Mouse (Mus musculus) thymus, postnatal 25 days (tissue): ENCODE measurements around the gene Osgep.
"Not testable (repeated sequence)": the region's sequence is repeated elsewhere in the genome, so short reads cannot be mapped to it uniquely, and the experiment has no call there.

Experiments used
- DNase-seq: peaks from one replicate; pipeline ENCODE4 v3.0.0; 2022

Gene Osgep

DNA sequence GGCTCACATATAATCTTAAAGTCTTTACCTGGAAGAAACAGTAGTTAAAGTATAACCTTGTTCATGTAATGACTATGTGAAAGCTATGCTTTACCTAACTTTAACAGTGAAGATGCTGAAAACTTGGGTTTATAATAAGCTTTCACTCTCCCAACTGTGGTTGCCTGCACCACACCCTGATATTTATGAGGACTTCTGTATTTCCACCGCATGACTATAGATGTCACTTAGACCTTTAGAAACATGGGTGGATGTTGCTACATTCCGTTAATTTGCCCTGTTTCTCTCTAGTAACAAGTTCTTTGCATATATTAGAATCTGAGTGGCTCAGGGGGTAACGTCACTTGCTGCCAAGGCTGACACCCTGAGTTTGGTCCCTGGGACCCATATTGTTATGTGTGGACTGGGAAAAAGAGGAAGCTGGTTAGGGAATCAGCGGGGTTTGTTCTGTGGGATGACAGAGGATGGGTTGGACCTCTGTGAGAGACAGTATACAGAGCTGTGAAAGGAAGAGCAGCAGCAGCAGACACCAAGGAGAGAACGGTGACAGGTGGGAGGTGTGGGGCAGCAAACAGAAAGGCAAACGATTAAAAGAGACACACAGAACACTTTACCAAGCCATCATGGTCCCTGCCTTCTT lies 49.0 kb downstream of the Osgep start:
- no peak for DNase-seq

DNA sequence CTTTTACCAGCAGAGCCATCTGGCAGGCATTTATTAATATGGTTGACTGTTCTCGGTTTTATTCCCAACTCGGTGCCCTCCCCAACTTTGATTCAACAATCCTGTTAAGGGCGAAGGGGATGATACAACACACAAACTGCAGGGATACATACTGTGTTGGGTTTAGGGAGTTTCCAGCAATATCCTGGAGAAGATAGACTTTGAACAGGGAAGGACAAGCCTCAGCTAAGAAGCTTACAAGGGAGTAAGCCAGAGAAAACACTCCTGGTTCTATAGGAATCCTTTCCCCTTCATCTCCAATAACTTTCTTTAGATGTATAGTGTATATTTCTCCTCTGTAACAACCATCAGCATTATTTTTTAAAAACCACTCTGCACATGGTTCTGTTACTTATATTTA lies 49.5 kb downstream of the Osgep start:
- no peak for DNase-seq

GRCm38 (mm10) chr14:50871284-50871683 lies 53.4 kb downstream of the Osgep start:
- DNase-seq = no peak

GRCm38 (mm10) chr14:50870805-50871143 lies 53.9 kb downstream of the Osgep start:
- DNase-seq = no peak

DNA sequence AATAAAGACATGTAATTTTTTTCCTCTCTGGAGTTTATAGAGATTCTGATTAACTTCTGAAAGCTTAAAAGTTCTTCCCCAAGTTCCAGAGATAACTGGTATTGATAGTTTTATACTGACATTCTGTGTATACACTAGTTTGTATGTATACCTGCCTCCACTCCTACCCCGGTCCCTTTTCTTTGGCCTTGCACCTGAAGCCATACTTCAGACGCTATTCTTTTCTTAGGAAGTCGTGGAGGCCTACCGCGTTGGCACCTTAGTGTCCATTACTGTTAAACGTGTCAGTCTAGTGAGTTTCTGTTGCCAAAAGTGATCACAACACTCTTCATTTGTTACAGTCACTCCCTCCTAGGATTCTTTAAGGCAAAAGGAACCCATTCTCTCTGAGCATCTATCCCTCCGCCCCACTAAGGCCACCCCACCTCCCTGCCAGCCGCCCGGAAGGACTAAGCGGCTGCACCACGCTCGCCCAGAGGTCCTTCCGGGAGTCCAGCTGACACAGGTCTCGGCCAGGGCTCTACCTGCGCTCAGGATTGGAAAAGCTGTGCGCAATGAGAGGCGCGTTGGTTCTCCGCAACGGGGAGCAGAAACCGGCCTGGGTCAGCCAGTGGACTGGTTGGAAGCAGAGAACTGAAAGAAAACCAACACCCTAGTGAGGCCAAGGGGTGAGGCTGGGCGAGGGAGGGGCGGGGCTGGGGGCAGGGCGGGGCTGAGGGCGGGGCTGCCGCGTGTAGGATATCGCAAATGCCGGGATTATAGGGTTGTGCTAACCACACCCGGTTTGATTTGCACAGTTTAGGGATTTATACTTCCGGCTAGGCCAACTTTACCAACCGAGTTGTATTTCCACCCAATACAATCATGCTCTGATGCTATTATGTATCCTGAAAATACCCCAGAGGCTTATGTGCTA lies 54.5 kb downstream of the Osgep start, which contains the start of gene Tep1:
Gene Tep1, minus strand, starts transcription at position 672 of the 916 bp plus-strand sequence.
- DNase-seq = peak; percentile 76

GRCm38 (mm10) chr14:50868656-50869055 lies 56.0 kb downstream of the Osgep start:
- DNase-seq = no peak

DNA sequence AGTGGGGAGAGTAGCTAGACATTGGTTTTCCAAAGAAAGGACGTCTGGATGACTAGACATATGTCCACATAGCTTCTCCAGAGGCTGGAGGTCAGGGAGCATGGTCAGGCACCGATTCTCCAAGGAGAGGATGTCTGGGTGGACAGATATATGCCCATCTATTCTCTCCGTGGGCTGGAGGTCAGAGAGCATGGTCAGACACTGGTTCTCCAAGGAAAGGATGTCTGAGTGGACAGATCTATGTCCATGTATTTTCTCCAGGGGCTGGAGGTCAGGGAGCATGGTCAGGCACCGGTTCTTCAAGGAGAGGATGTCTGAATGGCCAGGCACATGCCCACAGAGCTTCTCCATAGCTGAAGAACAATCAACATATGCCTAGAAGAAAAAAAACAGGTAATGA lies 56.5 kb downstream of the Osgep start:
- DNase-seq = no peak

DNA sequence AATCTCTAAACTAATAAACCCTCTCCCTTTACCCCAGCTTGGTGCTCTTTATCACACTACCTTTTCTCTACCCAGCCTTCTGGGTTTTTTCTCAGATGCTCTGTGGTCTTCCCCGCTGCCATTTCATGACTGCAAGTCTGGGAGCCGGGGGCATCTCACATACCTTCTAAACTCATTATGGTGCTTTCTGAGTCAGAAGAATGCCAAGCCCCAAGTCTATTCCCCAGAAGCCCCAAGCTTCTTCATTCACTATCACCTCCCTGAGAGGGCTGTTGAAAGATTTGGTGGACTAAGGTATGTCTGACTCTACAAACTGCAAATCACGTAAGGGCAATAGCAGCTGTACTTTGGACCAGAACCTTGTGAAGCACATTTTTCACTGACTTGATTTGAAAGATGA lies 57.7 kb downstream of the Osgep start:
- DNase-seq = no peak

DNA sequence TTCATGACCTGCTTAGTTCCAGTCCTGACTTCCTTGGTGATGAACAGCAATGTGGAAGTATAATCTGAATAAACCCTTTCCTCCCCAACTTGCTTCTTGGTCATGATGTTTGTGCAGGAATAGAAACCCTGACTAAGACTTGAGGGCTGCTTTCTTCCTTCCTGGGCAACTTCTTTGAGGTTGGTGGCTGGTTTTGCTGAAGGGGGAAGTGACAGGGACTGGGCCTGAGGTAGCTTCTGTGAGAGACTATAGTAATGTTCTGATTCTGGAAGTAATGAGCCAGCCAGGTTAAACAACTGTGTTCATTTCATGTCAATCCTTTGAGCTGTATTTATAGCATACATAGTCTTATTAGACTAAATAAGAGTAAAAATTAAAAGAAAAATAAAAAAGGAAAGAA lies 59.7 kb downstream of the Osgep start:
- not testable (repeated sequence) for DNase-seq

DNA sequence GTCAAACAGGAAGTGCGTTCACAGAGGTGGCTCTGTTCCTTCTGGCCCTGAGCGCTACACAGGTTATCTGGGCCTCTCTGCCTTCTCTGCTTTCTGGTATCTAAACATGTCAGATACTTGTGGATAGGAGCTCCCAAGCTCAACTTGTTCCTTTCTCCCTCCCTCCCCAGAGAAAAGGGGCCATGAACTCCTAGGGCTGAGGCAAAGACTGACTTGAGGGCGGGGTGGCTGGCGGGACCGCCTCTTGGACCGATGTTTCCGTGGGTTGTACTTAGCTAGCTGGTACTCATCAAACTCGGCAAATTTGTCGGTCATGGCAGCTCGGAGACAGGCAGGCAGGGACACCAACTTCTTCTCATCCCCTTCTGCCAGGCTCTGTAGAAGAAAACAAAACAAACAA lies 62.1 kb downstream of the Osgep start:
- no peak for DNase-seq
